Mouse (Mus musculus) heart, postnatal 0 days (tissue): ENCODE measurements around the gene Il2rb.

Source experiments
- CTCF ChIP-seq: IDR thresholded peaks from 2 replicates; pipeline ENCODE4 v1.5.1; 2016; ENCODE audit warnings: antibody characterized with exemption, control low read depth, low read depth
- EP300 ChIP-seq: IDR thresholded peaks from 2 replicates; pipeline ENCODE4 v1.6.1; 2016; ENCODE audit warnings: antibody characterized with exemption, low read depth

GRCm38 (mm10) chr15:78480991-78481390 is 14.1 kb downstream of the Il2rb start:
- TF ChIP-seq CTCF (no peak), EP300 (no peak)
